Comparison of ENCODE assay signal across 8 mouse cellular contexts in genomic region chr4:137277166-137277513, GRCm38 (mm10). TPM values are rescaled to one million over a fixed set of nuclear protein-coding genes. Genes with fewer than 3 reads are reported as not detected.
DNase-seq lines count a peak whose midpoint lies in the region; ATAC-seq and TF ChIP-seq lines count a peak whose summit lies in the region.

Gene Wnt4 (plus strand): TSS chr4:137277489.

- no peak for DNase-seq in thymus, adult 2 months
- no peak for DNase-seq in thymus, postnatal 10 days (ENCODE audit: low spot score in 2 of 2)
- DNase-seq in forebrain, embryonic 10.5 days (ENCODE audit: extremely low spot score, low spot score): peak; percentile 37
- peak; percentile 56 for DNase-seq in hindbrain, embryonic 10.5 days (ENCODE audit: low spot score)
- DNase-seq in spleen, adult 12 weeks (ENCODE audit: low spot score): no peak

- peaks cover 4% of the 10 kb centered on the region; the same call in 1 of the 2 replicates for H3K27me3 ChIP-seq in thymus, adult 2 months (ENCODE audit: control insufficient read depth, insufficient read depth, low read length)
- peaks cover 97% of the 10 kb centered on the region for H3K27me3 ChIP-seq in forebrain, embryonic 10.5 days (ENCODE audit: poor library complexity, severe bottlenecking)
- H3K27me3 ChIP-seq in hindbrain, embryonic 10.5 days (ENCODE audit: insufficient read depth, poor library complexity, severe bottlenecking): peaks cover 92% of the 10 kb centered on the region
- peaks cover 87% of the 10 kb centered on the region for H3K27me3 ChIP-seq in limb, embryonic 13.5 days
- H3K27me3 ChIP-seq in midbrain, embryonic 15.5 days (replicated peaks): peaks cover 52% of the 10 kb centered on the region

- 3% methylated on average over 42 of the region's 45 CpGs for WGBS in thymus, adult 2 months
- WGBS in forebrain, embryonic 10.5 days: 13% methylated on average over 43 of the region's 45 CpGs
- under 1% methylated on average over 38 of the region's 45 CpGs for WGBS in hindbrain, embryonic 10.5 days
- 0% methylated on average over 31 of the region's 45 CpGs for WGBS in limb, embryonic 13.5 days
- 0% methylated on average over 30 of the region's 45 CpGs for WGBS in midbrain, embryonic 15.5 days

- H3K9ac ChIP-seq in limb, embryonic 13.5 days: peak within 1 kb of the TSS; percentile 76
- peak within 1 kb of the TSS; percentile 51 for H3K9ac ChIP-seq in midbrain, embryonic 15.5 days

- no peaks in the 10 kb centered on the region for H3K36me3 ChIP-seq in thymus, adult 2 months (ENCODE audit: control insufficient read depth, insufficient read depth, low read length)
- H3K36me3 ChIP-seq in forebrain, embryonic 10.5 days (replicated peaks): no peaks in the 10 kb centered on the region
- no peaks in the 10 kb centered on the region for H3K36me3 ChIP-seq in hindbrain, embryonic 10.5 days
- H3K36me3 ChIP-seq in limb, embryonic 13.5 days: no peaks in the 10 kb centered on the region
- H3K36me3 ChIP-seq in midbrain, embryonic 15.5 days (replicated peaks): no peaks in the 10 kb centered on the region

- TF ChIP-seq CTCF in thymus, adult 2 months (IDR thresholded peaks at IDR 0.05; ENCODE audit: borderline replicate concordance, control insufficient read depth, extremely low read depth, insufficient read depth, low read length, poor library complexity): no peak

- no peak within 1 kb of the TSS for H3K27ac ChIP-seq in thymus, adult 2 months (ENCODE audit: control insufficient read depth, insufficient read depth, low read length)
- H3K27ac ChIP-seq in forebrain, embryonic 10.5 days: peak within 1 kb of the TSS; percentile 76
- H3K27ac ChIP-seq in hindbrain, embryonic 10.5 days: peak within 1 kb of the TSS; percentile 85
- peak within 1 kb of the TSS; percentile 39; the same call in 1 of the 2 replicates for H3K27ac ChIP-seq in limb, embryonic 13.5 days
- H3K27ac ChIP-seq in midbrain, embryonic 15.5 days: no peak within 1 kb of the TSS

- peak within 1 kb of the TSS; percentile 92 for H3K4me2 ChIP-seq in limb, embryonic 13.5 days (replicated peaks)
- H3K4me2 ChIP-seq in midbrain, embryonic 15.5 days: peak within 1 kb of the TSS; percentile 89

- TF ChIP-seq POLR2A in thymus, adult 2 months (IDR thresholded peaks at IDR 0.05; ENCODE audit: control insufficient read depth, extremely low read depth, insufficient read depth, low read length, poor library complexity): no peak

- no peaks in the 10 kb centered on the region for H3K9me3 ChIP-seq in forebrain, embryonic 10.5 days
- no peaks in the 10 kb centered on the region for H3K9me3 ChIP-seq in hindbrain, embryonic 10.5 days
- no peaks in the 10 kb centered on the region for H3K9me3 ChIP-seq in limb, embryonic 13.5 days
- H3K9me3 ChIP-seq in midbrain, embryonic 15.5 days: no peaks in the 10 kb centered on the region

- ATAC-seq in limb, embryonic 13.5 days (ENCODE audit: low FRiP score, low read depth): peak; percentile 76
- ATAC-seq in midbrain, embryonic 15.5 days (replicated peaks): peak; percentile 25; the same call in 1 of the 2 replicates
- no peak for ATAC-seq in erythroid progenitor cell, adult 5-6 weeks (replicated peaks; ENCODE audit: low FRiP score, poor library complexity, severe bottlenecking)

- peak within 1 kb of the TSS; percentile 15; the same call in 1 of the 2 replicates for H3K4me3 ChIP-seq in thymus, adult 2 months (ENCODE audit: control insufficient read depth, insufficient read depth, low read length)
- peak within 1 kb of the TSS; percentile 65 for H3K4me3 ChIP-seq in forebrain, embryonic 10.5 days
- peak within 1 kb of the TSS; percentile 65 for H3K4me3 ChIP-seq in hindbrain, embryonic 10.5 days
- H3K4me3 ChIP-seq in limb, embryonic 13.5 days: peak within 1 kb of the TSS; percentile 62
- H3K4me3 ChIP-seq in midbrain, embryonic 15.5 days: peak within 1 kb of the TSS; percentile 49

- H3K4me1 ChIP-seq in thymus, adult 2 months (replicated peaks; ENCODE audit: control insufficient read depth, insufficient read depth, low read length): no peaks in the 10 kb centered on the region
- H3K4me1 ChIP-seq in forebrain, embryonic 10.5 days: peaks cover 55% of the 10 kb centered on the region
- peaks cover 50% of the 10 kb centered on the region for H3K4me1 ChIP-seq in hindbrain, embryonic 10.5 days (replicated peaks)
- peaks cover 46% of the 10 kb centered on the region for H3K4me1 ChIP-seq in limb, embryonic 13.5 days
- peaks cover 28% of the 10 kb centered on the region for H3K4me1 ChIP-seq in midbrain, embryonic 15.5 days

RNA-seq across cellular contexts. Expression of gene Wnt4, which starts in this region (rescaled TPM):
- polyA plus RNA-seq in thymus, adult 2 months (2012; rRNA removed): 8.4 and 9.1 TPM in 2 replicates
- polyA plus RNA-seq in forebrain, embryonic 10.5 days (2016; fragmentation: Nextera tagmentation; extraction: Ambion mirVana): 0.81 and 0.84 TPM in 2 replicates
- 1.2 and 1.4 TPM in 2 replicates for polyA plus RNA-seq in hindbrain, embryonic 10.5 days (2016; fragmentation: Nextera tagmentation; extraction: Ambion mirVana)
- polyA plus RNA-seq in limb, embryonic 13.5 days (2015; fragmentation: Nextera tagmentation; extraction: Ambion mirVana): 5.1 and 5.3 TPM in 2 replicates
- 3.4 and 4.8 TPM in 2 replicates for polyA plus RNA-seq in midbrain, embryonic 15.5 days (2015; fragmentation: Nextera tagmentation; extraction: Ambion mirVana)
- not detected in 2 replicates for total RNA-seq in erythroid progenitor cell, adult 5-6 weeks (2015; ENCODE audit: low replicate concordance)
- total RNA-seq in erythroid progenitor cell, adult 5-6 weeks (2017; ENCODE audit: low replicate concordance): 0.98 TPM in 1 of 2 replicates, not detected in the other

Comparison
In these comparisons a context has a peak if more than half of its experiments do, and no peak if none do; other contexts are left out.
1. Peak in DNase-seq, H3K4me3 ChIP-seq and H3K27ac ChIP-seq in forebrain, embryonic 10.5 days; RNA of the gene not detected or under 1 TPM.
2. H3K27ac ChIP-seq: peak in hindbrain, embryonic 10.5 days (single experiment) and limb, embryonic 13.5 days (single experiment); none in thymus, adult 2 months (single experiment) and midbrain, embryonic 15.5 days (single experiment).
3. H3K4me3 ChIP-seq: peak in every context shown above with its lines; median percentile 65 in forebrain, embryonic 10.5 days; 65 in hindbrain, embryonic 10.5 days; 62 in limb, embryonic 13.5 days; 49 in midbrain, embryonic 15.5 days; 15 in thymus, adult 2 months.